Mouse (Mus musculus) left cerebral cortex, adult 2 months (tissue): ENCODE measurements around the gene Zfp408. TPM values are rescaled to one million over a fixed set of nuclear protein-coding genes. Genes with fewer than 3 reads are reported as not detected.
A peak's percentile ranks its signal among the peaks of the same experiment; 100 is the strongest.

ENCODE experiments used
- DNase-seq, 2 experiments: peaks; one replicate each; pipeline ENCODE4 v3.0.0; 2021 to 2022; ENCODE audit warnings: low spot score in 2 of 2, mixed read lengths in 1 of 2; ENCODE audit errors: extremely low spot score in 1 of 2
- H3K27ac ChIP-seq: fragments of 200-600 bp; 2 replicates; pipeline ENCODE4 v1.8.1; 2022
- H3K4me3 ChIP-seq: fragments of 200-600 bp; 2 replicates; pipeline ENCODE4 v1.8.1; 2022
- CTCF ChIP-seq: fragments of 200-600 bp; IDR thresholded peaks from 2 replicates; pipeline ENCODE4 v1.8.1; 2022; ENCODE audit warnings: antibody characterized with exemption, mild to moderate bottlenecking, moderate library complexity
- intact Hi-C: fragments of 180-260 bp; cut with DNase I; formaldehyde crosslinking; loops from one replicate; pipeline ENCODE4 v1.15.1; 2025
- long read RNA-seq, 2 experiments: library from polyadenylated mRNA; stranded (forward); transcript quantifications; one replicate each; pipeline ENCODE4 v2.0.0; 2021; ENCODE audit warnings: borderline mapping rate in 2 of 2
- total RNA-seq, 2 experiments: library from RNA; stranded (reverse); gene quantifications; 2 replicates each; pipeline ENCODE4 v1.2.3; 2021

The Zfp408 gene
- 10 to 100 TPM; 11.7 TPM for total RNA-seq
- long read RNA-seq, experiment 1, partial matches to known transcripts: 0 of 2 reads
- long read RNA-seq, experiment 1, other reads (novel, unspliced or antisense): 2 of 2 reads
- long read RNA-seq, experiment 2: 0 reads

DNA sequence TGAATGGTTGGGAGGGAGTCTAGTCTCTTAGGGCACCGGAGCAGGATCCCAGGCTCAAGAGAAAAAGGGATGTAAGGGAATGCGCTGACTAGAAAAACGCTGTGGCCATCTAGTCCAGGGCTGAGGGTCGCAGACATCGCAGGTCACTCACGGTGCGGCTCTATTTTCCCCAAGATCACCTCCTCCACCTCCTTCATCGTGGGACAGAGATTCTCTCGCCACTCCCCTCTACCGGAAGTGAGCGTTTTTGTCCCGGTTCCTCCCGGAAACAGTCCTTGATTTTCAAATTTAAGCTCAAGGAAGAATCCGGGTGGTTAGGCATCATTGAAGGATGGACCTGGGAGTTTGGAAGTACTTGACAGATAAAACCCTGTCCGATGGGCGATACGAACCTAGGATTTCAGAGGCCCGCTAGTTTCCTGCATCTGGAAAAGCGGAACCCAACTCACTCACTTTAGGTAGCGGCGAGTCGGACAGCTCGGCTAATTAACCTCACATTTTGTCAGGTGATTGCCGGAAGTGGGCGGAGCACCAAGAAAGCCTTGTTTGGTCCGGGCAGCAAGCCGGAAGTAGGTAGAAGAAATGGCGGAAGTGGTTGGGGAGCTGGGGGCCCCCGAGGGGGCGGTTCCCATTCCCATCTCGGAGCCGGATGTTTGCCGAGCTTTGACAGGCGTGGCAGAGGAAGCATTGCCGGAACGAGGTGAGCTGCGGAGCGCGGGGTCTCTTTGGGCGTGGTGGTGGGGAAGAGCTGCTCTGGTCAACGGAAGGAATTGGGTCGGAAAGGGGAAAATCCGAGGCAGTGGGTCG, at the start of gene Zfp408, which contains the start of gene Arhgap1:
Gene Zfp408 (minus strand): TSS at position 239 of the 807 bp plus-strand sequence.
Gene Arhgap1 (plus strand): TSS at position 308 of the 807 bp plus-strand sequence.
- Histone ChIP-seq H3K27ac (peak within 1 kb of the TSS; percentile 98), H3K4me3 (peak within 1 kb of the TSS; percentile 69)
- intact Hi-C loops: loop anchor here (5.0 kb wide), 1 partner anchor 273 kb away; no protein-coding TSS in a partner anchor
- no peak for TF ChIP-seq CTCF
- DNase-seq: peak; percentile 92 to 94

DNA sequence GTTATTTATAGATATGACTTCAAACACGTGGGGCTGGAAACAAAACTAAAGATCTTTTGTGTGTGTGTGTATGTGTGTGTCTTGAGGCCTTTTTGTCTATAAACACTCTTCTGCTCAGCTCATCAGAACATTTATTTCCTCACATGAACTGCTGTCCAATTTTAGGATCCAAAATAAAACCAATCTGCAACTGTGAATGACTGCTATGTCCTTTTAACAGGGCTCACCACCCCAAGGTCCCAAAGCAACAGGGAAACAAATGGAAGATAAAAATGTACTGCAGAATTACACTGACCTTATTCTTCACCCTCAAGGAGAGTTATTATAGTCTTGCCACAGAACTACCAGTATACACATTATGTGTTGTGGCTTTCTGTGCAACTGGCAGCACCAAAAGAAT, 49.6 kb upstream of the Zfp408 start:
- TF ChIP-seq CTCF: no peak
- no peak for DNase-seq
- Histone ChIP-seq H3K27ac (no peak overlapping the region), H3K4me3 (no peak overlapping the region)
- intact Hi-C loops: no loop called here

DNA sequence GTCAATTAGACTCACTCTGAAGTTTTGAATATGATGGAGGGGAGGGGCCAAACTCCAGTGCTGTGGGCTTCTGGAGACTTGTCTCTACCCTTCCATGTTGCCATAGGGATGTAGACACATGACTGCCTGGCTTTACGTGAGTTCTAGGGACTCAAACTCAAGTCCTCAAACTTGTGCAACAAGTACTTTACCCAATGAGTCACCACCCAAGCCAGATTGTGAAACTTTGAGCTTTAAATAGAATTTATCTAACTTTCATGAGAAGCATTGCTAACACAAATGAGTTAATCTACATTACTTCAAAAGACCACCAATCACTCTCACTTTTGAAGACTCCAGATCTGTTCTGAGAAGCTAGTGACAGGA, 46.6 kb upstream of the Zfp408 start:
- no peak for TF ChIP-seq CTCF
- Histone ChIP-seq H3K4me3 (no peak overlapping the region), H3K27ac (no peak overlapping the region)
- intact Hi-C loops: no loop called here
- no peak for DNase-seq

DNA sequence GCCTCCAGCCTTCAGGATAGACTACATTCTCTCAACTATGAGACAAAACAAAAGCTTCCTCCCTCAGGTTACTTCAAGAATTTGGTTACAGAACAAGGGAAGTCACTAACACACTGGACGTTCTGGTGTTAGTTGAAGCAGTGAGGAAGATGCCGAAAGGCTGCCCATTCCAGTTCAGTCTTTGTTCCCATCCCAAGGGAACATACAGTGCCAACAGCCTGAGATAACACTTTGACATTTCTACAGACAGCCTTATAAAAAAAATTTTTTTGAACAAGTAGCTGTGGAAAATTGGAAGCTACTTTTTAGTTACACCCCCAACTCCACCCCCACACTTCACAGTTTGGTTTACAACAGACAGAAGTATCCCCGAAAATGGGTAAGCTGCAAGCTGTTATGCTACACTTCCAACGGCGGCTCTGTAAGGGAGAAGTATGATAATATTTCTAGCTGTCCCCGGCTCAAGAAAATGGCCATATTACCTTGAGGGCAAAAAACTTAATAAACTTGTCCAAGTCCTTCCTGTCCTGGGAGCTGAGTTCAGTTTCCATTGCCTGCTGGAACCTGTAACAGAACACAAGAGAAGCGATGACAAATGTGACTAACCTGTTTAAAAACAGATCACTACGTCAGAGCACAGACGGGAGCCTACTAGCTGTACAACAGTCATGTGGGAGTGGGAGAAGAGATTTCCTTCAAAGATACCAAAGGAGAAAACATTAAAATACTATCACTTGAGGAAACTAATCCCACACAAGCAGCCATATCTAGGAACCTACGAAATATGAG, 46.0 kb upstream of the Zfp408 start:
- no peak for DNase-seq
- H3K4me3 ChIP-seq: no peak overlapping the region
- no peak overlapping the region for H3K27ac ChIP-seq

DNA sequence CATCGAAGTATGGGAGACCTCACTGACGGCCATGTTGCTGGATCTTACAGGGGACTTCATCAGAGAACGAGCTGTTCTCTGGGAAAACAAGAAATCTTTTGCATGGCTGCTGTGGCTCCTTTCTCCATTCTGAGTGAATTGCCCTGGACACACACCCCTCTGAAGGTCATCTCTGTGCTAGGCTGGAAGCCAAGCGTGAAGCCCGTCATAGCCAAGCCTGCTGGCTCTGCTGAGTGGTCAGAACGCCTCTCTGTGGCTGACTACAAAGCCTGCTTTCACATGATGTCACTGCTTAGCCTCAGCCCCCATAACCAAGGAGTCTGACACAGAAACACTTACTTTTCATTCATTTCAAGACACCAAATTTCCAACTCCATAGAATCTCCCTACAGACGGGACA, 39.9 kb upstream of the Zfp408 start:
- Histone ChIP-seq H3K27ac (no peak overlapping the region; the same call in 1 of the 2 replicates), H3K4me3 (no peak overlapping the region)
- TF ChIP-seq CTCF: no peak
- intact Hi-C loops: loop anchor here (10.0 kb wide), 1 partner anchor 235 kb away; the partner anchor contains the start of gene Chrm4
- no peak for DNase-seq

More for the DNA sequence above, 46.0 kb upstream of the Zfp408 start:
- intact Hi-C loops: no loop called here
- TF ChIP-seq CTCF: no peak

DNA sequence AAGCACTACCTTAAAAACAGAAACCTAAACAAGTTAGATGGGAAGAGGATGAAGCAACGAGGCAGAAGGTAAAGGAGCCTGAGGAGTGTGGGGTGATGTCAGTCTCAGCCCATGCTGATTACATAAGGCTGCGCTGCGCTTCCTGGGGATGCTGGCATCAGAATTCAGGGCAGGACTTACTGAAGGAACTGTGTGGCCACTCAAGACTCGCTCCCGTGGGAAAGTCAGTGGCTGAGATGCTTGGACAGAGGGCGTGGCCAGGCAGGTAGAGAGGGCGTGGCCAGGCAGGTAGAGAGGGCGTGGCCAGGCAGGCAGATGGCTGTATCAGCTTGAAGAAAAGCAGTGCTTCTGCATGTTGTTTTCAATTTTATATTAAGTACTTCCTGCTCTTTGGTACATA, 34.3 kb upstream of the Zfp408 start:
- TF ChIP-seq CTCF: no peak
- intact Hi-C loops: loop anchor here (10.0 kb wide), 1 partner anchor 241 kb away; the partner anchor contains the start of gene Chrm4
- Histone ChIP-seq H3K27ac (peak overlapping the region; percentile 15), H3K4me3 (no peak overlapping the region)
- DNase-seq: no peak

DNA sequence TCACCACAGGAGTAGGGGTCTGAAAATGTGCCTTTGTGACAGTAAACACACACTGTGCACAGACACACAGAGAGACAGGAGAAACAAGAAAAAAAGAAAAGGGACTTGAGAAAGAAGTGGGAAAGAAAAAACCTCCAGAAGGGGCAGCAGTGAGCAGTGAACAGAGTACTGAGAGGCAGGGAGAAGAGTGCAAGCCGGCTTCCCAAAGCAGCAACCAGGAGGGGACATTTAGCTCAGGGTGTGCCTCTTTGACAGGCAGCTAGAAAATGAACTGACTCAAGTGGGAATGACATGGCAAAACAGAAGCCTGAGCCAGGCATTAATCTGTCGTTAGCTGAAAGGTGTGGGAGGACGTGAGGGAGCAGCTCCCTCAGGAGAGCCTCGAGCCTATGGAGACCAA, 33.3 kb upstream of the Zfp408 start:
- Histone ChIP-seq H3K4me3 (no peak overlapping the region), H3K27ac (no peak overlapping the region; the same call in 1 of the 2 replicates)
- peak; percentile 50 to 59 for DNase-seq
- intact Hi-C loops: loop anchor here (10.0 kb wide), 1 partner anchor 242 kb away; the partner anchor contains the start of gene Chrm4
- peak; percentile 74 for TF ChIP-seq CTCF

DNA sequence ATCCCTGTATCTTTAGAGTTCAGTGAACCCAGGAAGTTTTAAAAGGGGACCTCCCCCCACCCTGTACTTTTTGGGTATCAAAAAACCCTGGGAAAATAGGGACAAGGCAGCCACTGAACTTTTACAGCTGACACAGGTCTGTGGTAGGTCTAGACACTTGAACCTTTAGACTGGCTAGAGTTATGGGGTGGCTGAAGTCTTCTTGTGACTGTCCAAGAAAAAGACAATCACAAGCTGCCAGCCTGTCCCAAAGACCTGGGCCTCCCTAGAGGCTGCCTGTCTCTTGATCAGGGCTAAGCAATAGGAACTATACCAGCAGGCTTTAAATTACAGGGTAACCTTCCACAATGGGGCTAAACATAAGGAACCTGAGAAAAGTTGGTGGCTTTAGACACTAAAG, 27.4 kb upstream of the Zfp408 start:
- DNase-seq: no peak
- Histone ChIP-seq H3K4me3 (no peak overlapping the region), H3K27ac (no peak overlapping the region)
- intact Hi-C loops: no loop called here
- no peak for TF ChIP-seq CTCF

DNA sequence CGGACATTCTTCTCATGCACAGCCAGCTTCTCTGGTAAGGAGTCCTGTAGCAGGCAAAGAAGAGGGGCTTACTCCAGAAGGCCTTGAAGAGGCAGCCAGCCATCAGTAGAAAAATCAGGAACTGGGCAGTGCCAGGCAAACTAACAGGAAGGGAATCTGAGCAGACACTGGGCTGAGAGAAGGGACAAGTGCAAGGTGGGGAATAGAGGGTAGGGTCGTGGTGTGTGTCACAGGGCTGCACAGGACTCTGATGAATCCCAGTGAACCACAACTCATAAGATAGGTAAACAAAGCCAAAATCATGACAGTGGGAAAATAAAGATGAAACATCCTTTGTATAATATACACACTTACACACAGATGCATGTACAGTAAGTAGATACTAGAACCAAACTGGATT, 26.8 kb upstream of the Zfp408 start:
- intact Hi-C loops: no loop called here
- H3K4me3 ChIP-seq: no peak overlapping the region
- no peak for TF ChIP-seq CTCF

DNA sequence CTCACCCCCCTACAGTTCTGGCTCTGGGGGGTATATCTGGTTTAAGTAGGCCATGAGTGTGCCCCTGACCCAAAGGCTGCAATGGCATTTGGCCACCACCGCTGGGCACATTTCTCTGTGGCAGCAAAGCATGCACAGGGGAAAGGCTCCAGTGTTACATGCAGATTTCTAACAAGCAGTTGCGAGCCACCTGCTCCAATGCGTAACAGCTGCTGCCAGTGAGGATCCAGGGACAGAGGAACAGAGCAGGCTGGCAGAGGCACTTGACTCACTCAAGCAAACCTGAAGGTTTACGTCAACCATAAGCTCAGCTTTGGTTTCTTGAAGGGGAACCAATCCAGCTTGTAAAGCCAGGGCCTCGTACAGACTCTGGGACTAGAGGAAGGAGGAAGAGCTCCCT, 25.3 kb upstream of the Zfp408 start:
- no peak for TF ChIP-seq CTCF
- peak in 1 of 2 experiments; percentile 44 for DNase-seq
- Histone ChIP-seq H3K4me3 (no peak overlapping the region), H3K27ac (peak overlapping the region; percentile 65)
- intact Hi-C loops: no loop called here

More for the DNA sequence above, 26.8 kb upstream of the Zfp408 start:
- no peak overlapping the region for H3K27ac ChIP-seq
- DNase-seq: no peak

DNA sequence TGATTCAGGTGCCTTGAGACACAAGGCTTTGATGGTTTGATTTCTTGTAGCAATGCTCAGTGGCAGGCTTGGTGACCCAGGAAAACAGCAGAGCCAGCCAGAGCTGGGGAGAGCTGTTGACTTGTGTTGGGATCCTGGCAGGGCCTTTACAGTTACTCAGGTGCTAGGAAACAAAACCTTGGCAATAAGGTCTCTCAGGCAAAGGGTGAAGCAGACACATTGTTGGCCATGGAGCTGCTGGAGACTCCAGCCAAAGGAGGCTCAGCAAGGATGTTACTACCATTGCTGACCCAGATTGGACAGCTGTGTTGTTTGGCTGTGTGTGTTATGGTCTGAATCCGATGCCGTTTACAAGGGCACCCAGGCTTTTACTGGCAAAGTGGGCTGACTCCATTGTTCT, 24.0 kb upstream of the Zfp408 start:
- no peak for TF ChIP-seq CTCF
- Histone ChIP-seq H3K4me3 (no peak overlapping the region), H3K27ac (no peak overlapping the region)
- DNase-seq: no peak
- intact Hi-C loops: no loop called here

DNA sequence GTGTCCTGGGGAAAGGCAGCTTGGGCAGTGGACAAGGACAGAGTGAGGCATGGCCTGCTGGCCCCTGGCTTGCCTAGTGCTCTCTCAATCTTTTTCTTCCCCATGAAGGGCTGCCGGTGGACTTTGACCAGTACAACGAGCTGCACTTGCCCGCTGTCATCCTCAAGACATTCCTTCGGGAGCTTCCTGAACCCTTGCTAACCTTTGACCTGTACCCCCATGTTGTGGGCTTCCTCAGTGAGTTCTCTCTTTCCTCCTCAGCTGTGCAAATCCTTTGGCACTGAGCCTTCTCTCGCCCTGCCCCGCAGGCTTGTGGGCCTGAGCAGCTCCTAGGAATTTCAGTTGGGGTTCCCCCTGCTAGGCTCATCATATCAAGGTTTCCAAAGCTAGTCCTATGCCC, 20.4 kb upstream of the Zfp408 start:
- no peak overlapping the region for H3K4me3 ChIP-seq

More for the DNA sequence above, 20.4 kb upstream of the Zfp408 start:
- no peak for DNase-seq
- intact Hi-C loops: no loop called here
- no peak for TF ChIP-seq CTCF
- H3K27ac ChIP-seq: no peak overlapping the region
